Mouse (Mus musculus): ENCODE measurements at regions not wholly inside any gene's neighbourhood (a gene's known extent, or its start where the extent isn't known, plus 50 kb on each side); places are given as distances from the start of the nearest gene placed in this dataset.
A peak's percentile ranks its signal among the peaks of the same experiment; 100 is the strongest.

DNA sequence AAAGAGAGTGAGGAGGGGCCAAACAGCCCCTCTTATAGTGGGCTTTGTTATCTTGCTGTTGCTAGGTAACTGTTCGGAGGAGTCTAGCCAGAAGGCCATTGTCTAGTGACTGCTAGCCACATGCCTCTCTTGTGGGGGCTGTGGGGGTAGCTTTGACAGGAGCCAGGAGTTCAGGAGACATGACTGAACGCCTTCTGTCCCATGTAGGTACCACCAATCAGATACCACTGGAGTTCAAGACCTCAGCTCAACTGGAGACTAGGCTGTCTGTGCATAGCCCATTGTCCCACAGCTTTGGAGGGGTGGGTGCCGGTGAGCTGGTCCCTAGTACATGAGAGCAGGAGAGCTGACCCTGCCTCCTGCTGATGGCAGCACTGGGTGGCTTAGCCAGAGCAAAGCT lies 82.4 kb upstream of the Unc93a2 start:
- DNase-seq: no peak

DNA sequence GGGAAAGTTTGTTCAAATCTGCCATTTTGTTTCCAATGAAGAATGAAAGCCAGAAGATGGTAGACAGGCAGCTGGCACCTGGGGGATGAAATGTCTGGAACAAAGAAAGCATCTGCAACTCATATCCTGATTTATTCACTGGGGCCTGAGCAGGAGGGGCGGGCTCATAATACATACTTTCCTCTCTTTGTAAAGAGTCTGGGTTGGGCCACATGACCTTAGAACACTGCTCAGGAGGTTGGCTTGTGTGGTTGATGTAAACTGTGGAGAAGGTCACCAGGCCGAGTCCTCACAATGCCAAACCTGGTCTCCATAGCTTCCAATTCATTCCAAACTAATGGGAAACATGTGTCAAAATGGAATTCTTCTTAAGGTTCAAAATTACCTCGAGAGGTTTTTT lies 79.6 kb upstream of the Unc93a2 start:
- DNase-seq: no peak

DNA sequence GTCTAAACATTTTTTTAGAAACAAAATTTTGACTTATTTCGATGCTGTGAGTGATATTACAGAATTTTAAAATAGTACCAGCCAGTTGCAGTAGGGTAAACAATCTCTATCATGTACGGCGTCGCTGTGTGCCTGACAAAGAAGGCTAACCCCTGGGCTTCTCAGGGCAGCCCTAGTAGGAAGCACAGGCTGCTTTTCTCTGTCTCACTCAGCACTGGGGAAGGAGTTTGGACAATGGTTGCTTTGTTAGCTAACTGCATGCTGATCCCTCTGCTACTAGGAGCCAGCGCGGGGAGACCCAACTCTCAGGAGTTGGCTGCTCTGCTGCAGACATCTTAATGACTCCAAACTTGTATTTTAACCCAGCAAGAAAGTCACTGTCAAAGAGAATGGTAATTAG lies 75.9 kb upstream of the Unc93a2 start:
- DNase-seq: no peak

- no peak for DNase-seq
Measured at GRCm38 (mm10) chr17:7456939-7457338, 71.7 kb upstream of the Unc93a2 start.

- peak; percentile 33 to 82 for DNase-seq
Measured at GRCm38 (mm10) chr17:7443822-7444221, 58.6 kb upstream of the Unc93a2 start.

- no peak for DNase-seq
Measured at GRCm38 (mm10) chr17:7435075-7435474, 49.8 kb upstream of the Unc93a2 start.

All from kidney, postnatal 36 days (tissue).